Mouse (Mus musculus) MEL (cell line): ENCODE data around the gene Adra2a. TPM values are rescaled to one million over a fixed set of nuclear protein-coding genes. Genes with fewer than 3 reads are reported as not detected.

Experiments used
- DNase-seq: peaks from one replicate; pipeline ENCODE4 v3.0.0; 2011; ENCODE audit warnings: low read depth, low spot score
- H3K27ac ChIP-seq: 2 replicates; pipeline ENCODE4 v1.5.1; 2012; ENCODE audit warnings: low read depth, mild to moderate bottlenecking, control low read depth, low read length, moderate library complexity; ENCODE audit not compliant: control insufficient read depth
- H3K27me3 ChIP-seq, 2 experiments: fragments of 150-350 bp in 1 of 2; sonication (generic) in 1 of 2; 2 replicates each; pipeline ENCODE4 v1.6.1; 2012; ENCODE audit warnings: low read length in 2 of 2, mild to moderate bottlenecking in 2 of 2, improper control_type of control experiment in 1 of 2, moderate library complexity in 1 of 2; ENCODE audit not compliant: insufficient read depth in 2 of 2, control insufficient read depth in 1 of 2
- H3K36me3 ChIP-seq, 2 experiments: 2 replicates each; pipeline ENCODE4 v1.6.1; 2012 to 2014; ENCODE audit warnings: low read length in 2 of 2, improper control_type of control experiment in 1 of 2, inconsistent platforms in 1 of 2, mild to moderate bottlenecking in 1 of 2; ENCODE audit not compliant: insufficient read depth in 2 of 2, control insufficient read depth in 1 of 2
- H3K4me1 ChIP-seq, 2 experiments: fragments of 150-350 bp in 1 of 2; sonication (generic) in 1 of 2; 2 replicates each; pipeline ENCODE4 v1.6.1; 2012; ENCODE audit warnings: low read length in 2 of 2, improper control_type of control experiment in 1 of 2, mild to moderate bottlenecking in 1 of 2; ENCODE audit not compliant: insufficient read depth in 2 of 2, control insufficient read depth in 1 of 2
- H3K4me3 ChIP-seq, 2 experiments: fragments of 150-350 bp in 1 of 2; sonication (generic) in 1 of 2; 2 replicates each; pipeline ENCODE4 v1.5.1; 2012; ENCODE audit warnings: low read depth in 2 of 2, low read length in 2 of 2, mild to moderate bottlenecking in 2 of 2, moderate library complexity in 2 of 2, control low read depth in 1 of 2, improper control_type of control experiment in 1 of 2; ENCODE audit not compliant: control insufficient read depth in 1 of 2, insufficient read depth in 1 of 2
- H3K79me2 ChIP-seq: 2 replicates; pipeline ENCODE4 v1.6.1; 2012; ENCODE audit warnings: mild to moderate bottlenecking, low read length, moderate library complexity; ENCODE audit not compliant: control insufficient read depth, poor library complexity, insufficient read depth
- H3K9ac ChIP-seq: 2 replicates; pipeline ENCODE4 v1.6.1; 2012; ENCODE audit warnings: low read depth, mild to moderate bottlenecking, control low read depth, low read length, moderate library complexity; ENCODE audit not compliant: control insufficient read depth, poor library complexity, severe bottlenecking
- H3K9me3 ChIP-seq: fragments of 150-350 bp; sonication (generic); replicated peaks from 2 replicates; pipeline ENCODE4 v1.6.1; 2012; ENCODE audit warnings: mild to moderate bottlenecking, low read length, improper control_type of control experiment, moderate library complexity; ENCODE audit not compliant: insufficient read depth
- BHLHE40 ChIP-seq: IDR thresholded peaks from 2 replicates; pipeline ENCODE4 v1.6.1; 2012; ENCODE audit warnings: low read depth, mild to moderate bottlenecking, inconsistent platforms, low read length, improper control_type of control experiment, borderline replicate concordance
- CHD1 ChIP-seq: IDR thresholded peaks from 2 replicates; pipeline ENCODE4 v1.6.1; 2012; ENCODE audit warnings: low read depth, mild to moderate bottlenecking, inconsistent platforms, low read length, improper control_type of control experiment
- CTCF ChIP-seq, 3 experiments: IDR thresholded peaks in 2 of 3; conservative IDR thresholded peaks in 1 of 3; 2 replicates each; pipeline ENCODE4 v1.5.1; 2011 to 2012; ENCODE audit warnings: low read length in 3 of 3, low read depth in 2 of 3, mild to moderate bottlenecking in 2 of 3, improper control_type of control experiment in 1 of 3, inconsistent platforms in 1 of 3, mixed read lengths in 1 of 3, moderate library complexity in 1 of 3; ENCODE audit not compliant: control insufficient read depth in 1 of 3, insufficient read depth in 1 of 3, poor library complexity in 1 of 3, severe bottlenecking in 1 of 3
- E2F4 ChIP-seq: IDR thresholded peaks from 2 replicates; pipeline ENCODE4 v1.6.1; 2011; ENCODE audit warnings: low read depth, low read length, improper control_type of control experiment, borderline replicate concordance
- ELF1 ChIP-seq: IDR thresholded peaks from 2 replicates; pipeline ENCODE4 v1.6.1; 2014; ENCODE audit warnings: low read depth, mild to moderate bottlenecking, inconsistent platforms, low read length, improper control_type of control experiment, moderate library complexity
- ETS1 ChIP-seq: IDR thresholded peaks from 2 replicates; pipeline ENCODE4 v1.6.1; 2012; ENCODE audit warnings: low read depth, mild to moderate bottlenecking, inconsistent platforms, low read length, improper control_type of control experiment, moderate library complexity
- HCFC1 ChIP-seq: IDR thresholded peaks from 2 replicates; pipeline ENCODE4 v1.6.1; 2012; ENCODE audit warnings: low read depth, mild to moderate bottlenecking, inconsistent platforms, low read length, improper control_type of control experiment, moderate library complexity
- JUND ChIP-seq: IDR thresholded peaks from 2 replicates; pipeline ENCODE4 v1.6.1; 2011; ENCODE audit warnings: low read depth, mild to moderate bottlenecking, improper control_type of control experiment, low read length
- KAT2A ChIP-seq: conservative IDR thresholded peaks from 2 replicates; pipeline ENCODE4 v1.6.1; 2012; ENCODE audit warnings: low read depth, low read length, improper control_type of control experiment, inconsistent platforms
- MAFK ChIP-seq: IDR thresholded peaks from 2 replicates; pipeline ENCODE4 v1.6.1; 2011; ENCODE audit warnings: low read depth, mild to moderate bottlenecking, low read length, improper control_type of control experiment, borderline replicate concordance
- MXI1 ChIP-seq: IDR thresholded peaks from 2 replicates; pipeline ENCODE4 v1.6.1; 2011; ENCODE audit warnings: mild to moderate bottlenecking, low read depth, low read length, improper control_type of control experiment
- MYC ChIP-seq: IDR thresholded peaks from 2 replicates; pipeline ENCODE4 v1.6.1; 2011; ENCODE audit warnings: low read depth, mild to moderate bottlenecking, low read length, improper control_type of control experiment, moderate library complexity
- NELFE ChIP-seq: IDR thresholded peaks from 2 replicates; pipeline ENCODE4 v1.6.1; 2011; ENCODE audit warnings: low read depth, low read length, improper control_type of control experiment
- POLR2AphosphoS2 ChIP-seq: IDR thresholded peaks from 2 replicates; pipeline ENCODE4 v1.6.1; 2011; ENCODE audit warnings: low read length, improper control_type of control experiment
- POLR2AphosphoS5 ChIP-seq: IDR thresholded peaks from 2 replicates; pipeline ENCODE4 v1.6.1; 2012; ENCODE audit warnings: low read depth, borderline replicate concordance, mild to moderate bottlenecking, inconsistent platforms, low read length, moderate library complexity, mixed read lengths
- RAD21 ChIP-seq: IDR thresholded peaks from 2 replicates; pipeline ENCODE4 v1.6.1; 2011; ENCODE audit warnings: mild to moderate bottlenecking, low read depth, low read length, improper control_type of control experiment
- RCOR1 ChIP-seq: IDR thresholded peaks from 2 replicates; pipeline ENCODE4 v1.6.1; 2012; ENCODE audit warnings: low read depth, mild to moderate bottlenecking, inconsistent platforms, low read length, improper control_type of control experiment
- SMC3 ChIP-seq: IDR thresholded peaks from 2 replicates; pipeline ENCODE4 v1.6.1; 2011; ENCODE audit warnings: low read depth, low read length, improper control_type of control experiment
- TAL1 ChIP-seq: IDR thresholded peaks from 2 replicates; pipeline ENCODE4 v1.6.1; 2012; ENCODE audit warnings: mild to moderate bottlenecking, inconsistent platforms, low read length, moderate library complexity, mixed read lengths
- USF2 ChIP-seq, 2 experiments: IDR thresholded peaks; 2 replicates each; pipeline ENCODE4 v1.6.1; 2011 to 2012; ENCODE audit warnings: improper control_type of control experiment in 2 of 2, low read length in 2 of 2, borderline replicate concordance in 1 of 2, inconsistent platforms in 1 of 2, low read depth in 1 of 2, mild to moderate bottlenecking in 1 of 2; ENCODE audit not compliant: insufficient read depth in 1 of 2
- ZC3H11A ChIP-seq: IDR thresholded peaks from 2 replicates; pipeline ENCODE4 v1.6.1; 2012; ENCODE audit warnings: low read depth, mild to moderate bottlenecking, inconsistent platforms, low read length, improper control_type of control experiment
- ZKSCAN1 ChIP-seq: IDR thresholded peaks from 2 replicates; pipeline ENCODE4 v1.6.1; 2012; ENCODE audit warnings: low read depth, mild to moderate bottlenecking, inconsistent platforms, low read length, improper control_type of control experiment, moderate library complexity
- polyA plus RNA-seq, 2 experiments: library from polyadenylated mRNA; stranded (reverse) in 1 of 2; unstranded in 1 of 2; fragments of >175 nt in 1 of 2; fragments of >200 nt in 1 of 2; gene quantifications; 2 replicates each; pipeline versions ENCODE4 v1.2.1 to v1.2.4; 2012; ENCODE audit warnings: low replicate concordance in 2 of 2, low read depth in 1 of 2; ENCODE audit not compliant: insufficient read length in 2 of 2, insufficient read depth in 1 of 2, missing spikeins in 1 of 2
- total RNA-seq: library from RNA; depleted of rRNA; stranded (reverse); fragments of 300-350 nt; gene quantifications from 2 replicates; pipeline ENCODE4 v1.2.3, GENCODE M21; 2012

Gene Adra2a
- total and polyA plus RNA-seq, 3 experiments, result 0.58 to 2.7 TPM; not detected in 1

- no peak for TF ChIP-seq CTCF (IDR thresholded peaks at IDR 0.05 in 2 of 3, conservative IDR thresholded peaks at IDR 0.05 in 1 of 3; ENCODE audit: control insufficient read depth in 1 of 3, insufficient read depth in 1 of 3, low read depth in 2 of 3, low read length in 3 of 3, poor library complexity in 1 of 3, severe bottlenecking in 1 of 3)
- TF ChIP-seq, all 39 proteins: peak for 0
Measured at GRCm38 (mm10) chr19:54070521-54070920, 26.6 kb downstream of the Adra2a start (continued).

- Histone ChIP-seq H3K79me2 (no peaks in the 10 kb centered on the region), H3K36me3 (no peaks in the 10 kb centered on the region), H3K4me1 (no peaks in the 10 kb centered on the region), H3K9me3 (no peaks in the 10 kb centered on the region), H3K9ac (no peak overlapping the region), H3K27me3 (no peaks in the 10 kb centered on the region), H3K27ac (no peak overlapping the region), H3K4me3 (no peak overlapping the region)
- TF ChIP-seq MAFK (no peak), POLR2AphosphoS2 (no peak), TAL1 (no peak), NELFE (no peak), MXI1 (no peak), ELF1 (no peak), ZKSCAN1 (no peak), CTCF (IDR thresholded peaks at IDR 0.05 in 2 of 3, conservative IDR thresholded peaks at IDR 0.05 in 1 of 3; ENCODE audit: control insufficient read depth in 1 of 3, insufficient read depth in 1 of 3, low read depth in 2 of 3, low read length in 3 of 3, poor library complexity in 1 of 3, severe bottlenecking in 1 of 3) (no peak), SMC3 (no peak), CHD1 (no peak), KAT2A (no peak), POLR2AphosphoS5 (no peak), USF2 (IDR thresholded peaks at IDR 0.05; ENCODE audit: borderline replicate concordance in 1 of 2, insufficient read depth in 1 of 2, low read depth in 1 of 2, low read length in 2 of 2) (no peak), BHLHE40 (no peak), JUND (no peak)
- DNase-seq, result no peak
Measured at GRCm38 (mm10) chr19:54072233-54072800, 28.4 kb downstream of the Adra2a start.

GRCm38 (mm10) chr19:54076362-54077349, 32.7 kb downstream of the Adra2a start:
- H3K9ac ChIP-seq, result no peak overlapping the region
- H3K27ac ChIP-seq, result no peak overlapping the region
- no peak for TF ChIP-seq ETS1
- TF ChIP-seq CTCF (IDR thresholded peaks at IDR 0.05 in 2 of 3, conservative IDR thresholded peaks at IDR 0.05 in 1 of 3; ENCODE audit: control insufficient read depth in 1 of 3, insufficient read depth in 1 of 3, low read depth in 2 of 3, low read length in 3 of 3, poor library complexity in 1 of 3, severe bottlenecking in 1 of 3), result no peak
- TF ChIP-seq BHLHE40, result no peak
- TF ChIP-seq MYC, result no peak
- no peak for TF ChIP-seq JUND
- no peak for TF ChIP-seq HCFC1
- no peak for TF ChIP-seq RAD21
- TF ChIP-seq ZC3H11A, result no peak
- no peak for TF ChIP-seq ZKSCAN1
- TF ChIP-seq RCOR1, result no peak
- TF ChIP-seq E2F4, result no peak
- H3K4me3 ChIP-seq, result no peak overlapping the region
- no peaks in the 10 kb centered on the region for H3K79me2 ChIP-seq
- no peaks in the 10 kb centered on the region for H3K9me3 ChIP-seq
- DNase-seq, result no peak
- H3K4me1 ChIP-seq, result peaks cover 12 to 15% of the 10 kb centered on the region in 2 experiments
- peaks cover 0 to 13% of the 10 kb centered on the region in 2 experiments; a peak in 2 of 4 replicates for H3K36me3 ChIP-seq
- H3K27me3 ChIP-seq, result no peaks in the 10 kb centered on the region
